Mouse (Mus musculus): ENCODE measurements around the gene Lrp4. TPM values are rescaled to one million over a fixed set of nuclear protein-coding genes. Genes with fewer than 3 reads are reported as not detected.
A peak's percentile ranks its signal among the peaks of the same experiment; 100 is the strongest.

Gene Lrp4
- polyA plus RNA-seq, 1 experiment from 2014 or later, result 9.2 TPM

- Histone ChIP-seq H3K4me1 (replicated peaks) (peaks cover 7% of the 10 kb centered on the region; the same call in 1 of the 2 replicates), H3K9ac (no peak overlapping the region), H3K27me3 (replicated peaks) (no peaks in the 10 kb centered on the region), H3K27ac (no peak overlapping the region), H3K4me2 (replicated peaks) (no peak overlapping the region), H3K9me3 (no peaks in the 10 kb centered on the region), H3K4me3 (replicated peaks) (no peak overlapping the region), H3K36me3 (no peaks in the 10 kb centered on the region)
- WGBS, result 4% methylated on average over 4 of the region's 4 CpGs
- no peak for ATAC-seq
Observed at GRCm38 (mm10) chr2:91455826-91456225, 1.5 kb upstream of the Lrp4 start.

- Histone ChIP-seq H3K27ac (peak overlapping the region; percentile 94), H3K9ac (peak overlapping the region; percentile 86), H3K4me2 (replicated peaks) (peak overlapping the region; percentile 86), H3K4me1 (replicated peaks) (peaks cover 15% of the 10 kb centered on the region), H3K36me3 (no peaks in the 10 kb centered on the region), H3K27me3 (replicated peaks) (no peaks in the 10 kb centered on the region), H3K4me3 (replicated peaks) (peak overlapping the region; percentile 73), H3K9me3 (no peaks in the 10 kb centered on the region)
- 38% methylated on average over 9 of the region's 9 CpGs for WGBS
- ATAC-seq, result no peak
Observed at GRCm38 (mm10) chr2:91456491-91457100, 715 bp upstream of the Lrp4 start.

GRCm38 (mm10) chr2:91457656-91458251 lies 443 bp downstream of the Lrp4 start:
- Histone ChIP-seq H3K4me1 (replicated peaks) (peaks cover 25% of the 10 kb centered on the region), H3K36me3 (no peaks in the 10 kb centered on the region), H3K4me2 (replicated peaks) (peak overlapping the region; percentile 86), H3K9ac (peak overlapping the region; percentile 86), H3K4me3 (replicated peaks) (peak overlapping the region; percentile 73), H3K9me3 (no peaks in the 10 kb centered on the region), H3K27me3 (replicated peaks) (no peaks in the 10 kb centered on the region), H3K27ac (peak overlapping the region; percentile 94)
- ATAC-seq, result peak; percentile 44
- under 1% methylated on average over 45 of the region's 45 CpGs for WGBS

GRCm38 (mm10) chr2:91458252-91458672 lies 951 bp downstream of the Lrp4 start:
- no peaks in the 10 kb centered on the region for H3K9me3 ChIP-seq
- H3K4me1 ChIP-seq (replicated peaks), result peaks cover 30% of the 10 kb centered on the region
- ATAC-seq, result peak; percentile 35
- H3K9ac ChIP-seq, result peak overlapping the region; percentile 86
- peak overlapping the region; percentile 86 for H3K4me2 ChIP-seq (replicated peaks)
- no peaks in the 10 kb centered on the region for H3K27me3 ChIP-seq (replicated peaks)
- peak overlapping the region; percentile 73 for H3K4me3 ChIP-seq (replicated peaks)
- peak overlapping the region; percentile 94 for H3K27ac ChIP-seq
- WGBS, result under 1% methylated on average over 21 of the region's 21 CpGs
- no peaks in the 10 kb centered on the region for H3K36me3 ChIP-seq

GRCm38 (mm10) chr2:91458673-91459391 lies 1.5 kb downstream of the Lrp4 start:
- H3K27me3 ChIP-seq (replicated peaks), result no peaks in the 10 kb centered on the region
- H3K4me2 ChIP-seq (replicated peaks), result peak overlapping the region; percentile 86
- no peaks in the 10 kb centered on the region for H3K36me3 ChIP-seq
- H3K9ac ChIP-seq, result peak overlapping the region; percentile 86
- peak overlapping the region; percentile 73 for H3K4me3 ChIP-seq (replicated peaks)
- peak overlapping the region; percentile 94 for H3K27ac ChIP-seq
- ATAC-seq, result peak; percentile 41
- H3K9me3 ChIP-seq, result no peaks in the 10 kb centered on the region
- under 1% methylated on average over 32 of the region's 32 CpGs for WGBS
- H3K4me1 ChIP-seq (replicated peaks), result peaks cover 31% of the 10 kb centered on the region

GRCm38 (mm10) chr2:91460076-91460475 lies 2.8 kb downstream of the Lrp4 start:
- Histone ChIP-seq H3K36me3 (no peaks in the 10 kb centered on the region), H3K4me2 (replicated peaks) (no peak overlapping the region), H3K27ac (no peak overlapping the region), H3K9ac (no peak overlapping the region), H3K4me3 (replicated peaks) (no peak overlapping the region), H3K27me3 (replicated peaks) (no peaks in the 10 kb centered on the region), H3K9me3 (no peaks in the 10 kb centered on the region), H3K4me1 (replicated peaks) (peaks cover 31% of the 10 kb centered on the region)
- 90% methylated on average over 6 of the region's 6 CpGs for WGBS
- ATAC-seq, result no peak

- no peaks in the 10 kb centered on the region for H3K9me3 ChIP-seq
- no peaks in the 10 kb centered on the region for H3K36me3 ChIP-seq
- H3K4me3 ChIP-seq (replicated peaks), result no peak overlapping the region
- no peak overlapping the region for H3K9ac ChIP-seq
- H3K27me3 ChIP-seq (replicated peaks), result no peaks in the 10 kb centered on the region
- no peak overlapping the region for H3K4me2 ChIP-seq (replicated peaks)
- 72% methylated on average over 7 of the region's 7 CpGs for WGBS
- ATAC-seq, result no peak
- H3K27ac ChIP-seq, result no peak overlapping the region
- H3K4me1 ChIP-seq (replicated peaks), result peaks cover 31% of the 10 kb centered on the region
Observed at GRCm38 (mm10) chr2:91460771-91461170, 3.5 kb downstream of the Lrp4 start.

GRCm38 (mm10) chr2:91461341-91461740 lies 4.0 kb downstream of the Lrp4 start:
- Histone ChIP-seq H3K27ac (peak overlapping the region; percentile 57), H3K9me3 (no peaks in the 10 kb centered on the region), H3K4me3 (replicated peaks) (no peak overlapping the region), H3K4me1 (replicated peaks) (peaks cover 31% of the 10 kb centered on the region), H3K36me3 (no peaks in the 10 kb centered on the region), H3K4me2 (replicated peaks) (peak overlapping the region; percentile 43), H3K27me3 (replicated peaks) (no peaks in the 10 kb centered on the region), H3K9ac (no peak overlapping the region)
- ATAC-seq, result no peak
- 43% methylated on average over 3 of the region's 3 CpGs for WGBS

- Histone ChIP-seq H3K9me3 (no peaks in the 10 kb centered on the region), H3K4me2 (replicated peaks) (peak overlapping the region; percentile 43), H3K27me3 (replicated peaks) (no peaks in the 10 kb centered on the region), H3K27ac (peak overlapping the region; percentile 57; the same call in 1 of the 2 replicates), H3K4me1 (replicated peaks) (peaks cover 30% of the 10 kb centered on the region), H3K4me3 (replicated peaks) (no peak overlapping the region), H3K9ac (0 out of 2 replicates have a peak overlapping the region, but pooled peaks have one; percentile 12), H3K36me3 (no peaks in the 10 kb centered on the region)
- no peak for ATAC-seq
- 6% methylated on average over 2 of the region's 2 CpGs for WGBS
Observed at GRCm38 (mm10) chr2:91462196-91462595, 4.9 kb downstream of the Lrp4 start.

- no peaks in the 10 kb centered on the region for H3K36me3 ChIP-seq
- no peaks in the 10 kb centered on the region for H3K27me3 ChIP-seq (replicated peaks)
- 21% methylated on average over 12 of the region's 12 CpGs for WGBS
- peaks cover 32% of the 10 kb centered on the region for H3K4me1 ChIP-seq (replicated peaks)
- H3K4me3 ChIP-seq (replicated peaks), result no peak overlapping the region
- no peaks in the 10 kb centered on the region for H3K9me3 ChIP-seq
- 0 out of 2 replicates have a peak overlapping the region, but pooled peaks have one; percentile 17 for H3K9ac ChIP-seq
- H3K4me2 ChIP-seq (replicated peaks), result peak overlapping the region; percentile 43
- ATAC-seq, result no peak
- H3K27ac ChIP-seq, result 0 out of 2 replicates have a peak overlapping the region, but pooled peaks have one; percentile 32
Observed at GRCm38 (mm10) chr2:91462681-91463080, 5.4 kb downstream of the Lrp4 start.

GRCm38 (mm10) chr2:91465934-91466333 lies 8.6 kb downstream of the Lrp4 start:
- ATAC-seq, result peak; percentile 77
- no peaks in the 10 kb centered on the region for H3K9me3 ChIP-seq
- WGBS, result 77% methylated on average over 3 of the region's 3 CpGs
- no peak overlapping the region for H3K27ac ChIP-seq
- H3K27me3 ChIP-seq (replicated peaks), result no peaks in the 10 kb centered on the region
- H3K4me2 ChIP-seq (replicated peaks), result no peak overlapping the region
- H3K9ac ChIP-seq, result no peak overlapping the region
- no peak overlapping the region for H3K4me3 ChIP-seq (replicated peaks)
- peaks cover 29% of the 10 kb centered on the region for H3K4me1 ChIP-seq (replicated peaks)
- H3K36me3 ChIP-seq, result no peaks in the 10 kb centered on the region

- no peak for ATAC-seq
Observed at GRCm38 (mm10) chr2:91467613-91468012, 10.3 kb downstream of the Lrp4 start.

More at GRCm38 (mm10) chr2:91467613-91468012, 10.3 kb downstream of the Lrp4 start:
- peaks cover 14% of the 10 kb centered on the region for H3K4me1 ChIP-seq (replicated peaks)
- no peak overlapping the region for H3K27ac ChIP-seq
- WGBS, result 70% methylated on average over 8 of the region's 8 CpGs
- H3K4me2 ChIP-seq (replicated peaks), result no peak overlapping the region
- H3K9me3 ChIP-seq, result no peaks in the 10 kb centered on the region
- no peaks in the 10 kb centered on the region for H3K36me3 ChIP-seq
- no peak overlapping the region for H3K9ac ChIP-seq
- no peak overlapping the region for H3K4me3 ChIP-seq (replicated peaks)
- no peaks in the 10 kb centered on the region for H3K27me3 ChIP-seq (replicated peaks)

All from intestine, embryonic 15.5 days (tissue).